Mouse (Mus musculus) heart, adult 2 months (tissue): ENCODE measurements around the gene Coro1c.

Experiments
- CTCF ChIP-seq: fragments of 200-600 bp; IDR thresholded peaks from 2 replicates; pipeline ENCODE4 v1.8.1; 2022; ENCODE audit warnings: antibody characterized with exemption, mild to moderate bottlenecking, moderate library complexity
- EP300 ChIP-seq: fragments of 200-500 bp; IDR thresholded peaks from 2 replicates; pipeline ENCODE4 v1.6.1; 2011; ENCODE audit warnings: low read depth, low read length, control low read depth; ENCODE audit not compliant: insufficient read depth
- POLR2A ChIP-seq: fragments of 200-500 bp; IDR thresholded peaks from 2 replicates; pipeline ENCODE4 v1.6.1; 2011; ENCODE audit warnings: mild to moderate bottlenecking, low read depth, low read length, control low read depth; ENCODE audit not compliant: insufficient read depth

DNA sequence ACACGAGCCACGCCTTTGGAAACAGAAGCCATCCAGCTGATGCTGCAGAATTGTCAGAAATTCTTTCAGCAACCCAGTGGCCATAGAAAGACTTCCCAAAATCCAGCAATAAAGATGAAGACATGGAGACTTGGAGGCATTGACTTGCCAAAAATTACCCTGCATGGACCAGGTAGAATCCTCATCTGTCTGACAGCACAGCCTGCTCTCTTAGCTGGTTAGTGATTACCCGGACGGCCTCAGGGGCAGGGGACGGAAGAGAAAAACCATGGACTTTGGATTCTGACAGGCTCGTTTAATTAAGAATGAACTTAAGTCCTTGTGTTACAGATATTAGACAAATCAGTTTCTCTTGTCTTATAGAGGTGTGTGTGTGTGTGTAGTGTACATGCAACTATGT, 2.1 kb upstream of the Coro1c start:
- no peak for TF ChIP-seq CTCF
- no peak for TF ChIP-seq POLR2A
- TF ChIP-seq EP300, result no peak
